Mouse (Mus musculus): Measurements from ENCODE around the gene Gmfb.

Gmfb gene

DNA sequence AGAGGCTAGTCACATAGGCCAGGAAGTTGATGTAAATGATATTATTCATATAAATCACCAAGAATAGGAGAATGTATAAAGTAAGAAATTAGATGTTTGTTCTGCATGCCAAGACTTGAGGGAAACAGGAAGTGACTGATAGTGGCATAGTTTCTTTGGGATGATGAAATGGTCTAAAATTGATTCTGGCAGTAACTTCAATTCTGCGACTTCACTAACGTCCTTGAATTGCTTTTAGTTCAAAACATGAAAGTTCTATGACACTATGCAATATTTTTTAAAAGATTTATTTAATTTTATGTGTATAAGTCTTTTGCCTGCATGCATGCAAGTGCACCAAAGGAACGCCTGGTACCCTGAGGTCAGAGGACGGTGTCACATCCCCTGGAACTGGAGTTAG is 18.8 kb downstream of the Gmfb start:
- DNase-seq (ENCODE audit: low read depth), result no peak

- DNase-seq (ENCODE audit: low read depth), result no peak
These were observed 21.2 kb downstream of the Gmfb start for GRCm38 (mm10) chr14:46800684-46801345.

DNA sequence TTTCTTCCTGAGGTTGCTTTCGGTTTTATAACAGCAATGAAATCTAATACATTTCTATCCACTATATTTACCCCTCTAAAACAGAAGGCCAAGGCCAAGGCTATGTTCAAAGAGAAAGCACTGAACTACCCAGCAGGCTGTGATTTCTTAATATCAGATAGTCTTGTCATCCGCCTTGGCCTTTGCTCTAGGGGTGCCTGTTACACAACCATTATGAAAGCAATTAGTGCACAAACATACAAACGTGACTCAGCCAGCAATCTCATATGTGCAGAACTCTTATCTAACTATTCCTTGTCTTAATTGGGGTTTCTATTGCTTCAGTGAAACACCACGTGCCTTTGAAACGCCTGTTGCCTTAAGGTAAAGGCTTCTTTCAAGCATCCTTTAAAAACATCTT is 27.9 kb downstream of the Gmfb start:
- DNase-seq (ENCODE audit: low read depth), result no peak

GRCm38 (mm10) chr14:46790723-46791122 is 31.3 kb downstream of the Gmfb start:
- DNase-seq (ENCODE audit: low read depth), result no peak

DNA sequence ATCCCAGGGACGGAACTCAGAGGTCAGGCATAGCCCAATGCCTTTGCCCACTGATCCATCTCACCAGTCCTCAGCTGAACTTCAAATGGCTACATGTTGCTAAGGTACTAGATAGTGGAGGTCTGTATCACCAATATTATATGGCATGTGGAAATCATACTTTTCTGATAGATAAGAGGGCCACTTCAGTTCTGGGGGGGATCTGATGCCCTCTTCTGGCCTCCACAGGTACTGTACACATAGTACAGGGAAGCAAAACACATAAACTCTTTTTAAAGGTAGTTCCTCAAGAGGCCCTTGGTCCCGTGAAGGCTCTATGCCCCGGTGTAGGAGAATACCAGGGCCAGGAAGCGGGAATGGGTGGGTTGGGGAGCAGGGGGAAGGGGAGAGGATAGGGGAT is 31.7 kb downstream of the Gmfb start:
- DNase-seq (ENCODE audit: low read depth), result peak; percentile 59

DNA sequence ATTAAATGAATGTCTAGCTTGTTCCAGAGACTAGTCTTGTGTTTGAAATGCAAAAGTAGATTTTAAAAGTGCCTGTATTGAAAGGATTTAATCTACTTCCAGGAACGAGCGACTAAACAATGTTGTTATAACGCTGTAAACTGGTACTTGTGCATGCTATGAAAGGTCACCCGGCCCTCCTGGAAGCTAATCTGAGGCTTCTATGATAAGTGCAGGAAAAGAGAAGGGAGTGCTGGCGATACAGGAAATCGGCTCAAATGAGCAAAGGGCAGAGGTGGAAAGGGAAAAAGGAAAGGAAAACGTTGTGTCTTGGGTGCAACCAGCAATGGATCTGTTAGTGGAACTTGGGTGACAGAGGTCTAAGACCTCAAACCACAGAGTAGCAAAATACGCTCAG is 33.5 kb downstream of the Gmfb start:
- no peak for DNase-seq (ENCODE audit: low read depth)

GRCm38 (mm10) chr14:46787787-46788504 is 34.1 kb downstream of the Gmfb start, which contains the start of gene Cnih1:
Cnih1 (minus strand) TSS chr14:46788411.
- DNase-seq (ENCODE audit: low read depth), result peak; percentile 94

DNA sequence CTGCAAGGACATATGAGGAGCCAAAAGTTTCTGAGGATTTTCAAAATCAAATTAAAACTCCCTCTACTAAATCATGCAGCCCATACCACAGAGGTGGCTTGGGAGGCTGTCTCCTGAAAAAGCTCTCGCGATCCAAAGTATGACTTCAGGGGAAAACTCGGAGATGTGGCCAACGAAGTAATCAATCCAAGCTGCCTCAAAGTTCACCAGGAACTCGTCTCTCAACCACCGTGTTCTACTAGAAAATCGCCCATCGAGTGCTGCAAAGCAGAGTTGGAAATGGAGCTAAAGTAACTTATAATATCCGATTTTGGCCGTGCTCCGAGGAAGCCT is 34.6 kb downstream of the Gmfb start:
- DNase-seq (ENCODE audit: low read depth), result peak; percentile 16

DNA sequence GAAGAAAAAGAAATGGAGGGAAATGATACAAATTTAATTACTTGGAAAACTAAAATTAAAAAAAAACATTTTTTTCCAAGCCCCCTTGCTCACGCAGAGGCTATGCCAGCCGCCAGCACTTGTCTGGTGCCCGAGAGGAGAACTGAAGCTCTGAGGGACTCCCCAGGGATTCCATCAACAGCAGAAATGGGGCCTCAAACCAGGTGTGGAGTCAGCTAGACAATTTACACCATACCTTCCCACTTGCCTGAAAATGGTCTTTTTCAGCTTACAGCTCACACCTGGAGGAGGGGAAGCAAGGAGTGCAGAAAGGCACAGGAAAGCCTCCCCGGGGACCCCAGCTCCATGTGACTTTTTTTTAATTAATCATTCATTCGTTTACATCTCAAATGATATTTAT is 36.8 kb downstream of the Gmfb start:
- no peak for DNase-seq (ENCODE audit: low read depth)

DNA sequence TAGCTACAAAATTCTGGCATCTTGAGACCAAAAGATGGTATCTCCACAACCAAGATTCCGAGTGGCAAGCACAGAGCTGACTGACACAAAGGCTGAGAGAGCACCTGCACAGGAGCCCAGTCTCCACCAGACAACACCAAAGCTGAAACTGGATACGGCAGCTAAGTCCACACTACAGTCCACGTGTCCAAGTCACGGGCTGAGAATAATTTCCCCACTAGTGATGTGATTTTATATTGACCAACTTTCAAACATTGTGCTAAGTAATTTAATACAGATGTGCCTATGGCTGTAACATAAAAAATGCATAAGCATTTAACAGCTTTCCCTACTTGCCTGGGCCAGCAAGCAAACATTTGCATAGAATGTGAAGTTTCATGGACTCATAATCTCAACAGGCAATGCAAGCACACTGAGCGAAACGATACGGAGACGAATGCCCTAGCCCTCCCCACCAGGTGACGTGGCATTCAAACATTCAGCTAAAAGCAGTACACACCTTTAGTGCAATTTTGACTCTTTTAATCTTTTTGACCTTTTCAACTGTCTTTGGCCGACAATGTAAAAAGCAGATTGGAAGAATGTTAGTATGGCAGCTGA is 38.6 kb downstream of the Gmfb start:
- no peak for DNase-seq (ENCODE audit: low read depth)

DNA sequence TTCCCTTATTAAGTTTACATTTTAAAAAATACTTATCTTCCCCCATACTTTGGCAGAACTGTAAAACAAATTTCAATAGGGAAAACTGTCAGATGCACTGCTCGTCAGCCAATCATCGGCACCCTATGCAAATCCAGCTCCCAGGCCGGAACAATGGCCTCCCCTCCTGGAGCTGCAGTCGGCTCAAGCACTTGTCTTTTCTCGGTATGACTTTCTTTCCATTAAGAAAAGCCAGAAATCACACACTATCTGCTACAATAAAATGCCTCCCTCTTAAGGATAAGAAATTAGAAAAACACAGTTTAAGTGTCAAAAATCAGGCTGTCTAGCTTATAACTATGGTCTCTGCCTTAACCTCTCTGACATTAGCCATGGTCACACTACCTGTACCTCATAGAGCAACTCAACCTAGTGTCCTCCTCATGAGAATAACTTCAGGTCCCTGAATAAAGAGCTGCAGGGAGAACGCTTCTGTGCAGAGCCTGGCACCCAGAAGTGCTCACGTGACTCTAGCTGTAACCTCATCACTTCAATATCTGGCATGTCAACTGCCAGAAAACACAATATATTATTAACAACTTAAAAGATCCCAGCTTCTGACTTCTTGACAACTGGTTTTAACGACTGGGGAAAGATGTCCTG is 39.7 kb downstream of the Gmfb start:
- no peak for DNase-seq (ENCODE audit: low read depth)

- no peak for DNase-seq (ENCODE audit: low read depth)
These were observed 41.0 kb downstream of the Gmfb start for GRCm38 (mm10) chr14:46781086-46781485.

- DNase-seq (ENCODE audit: low read depth), result no peak
These were observed 42.8 kb downstream of the Gmfb start for GRCm38 (mm10) chr14:46779217-46779616.

DNA sequence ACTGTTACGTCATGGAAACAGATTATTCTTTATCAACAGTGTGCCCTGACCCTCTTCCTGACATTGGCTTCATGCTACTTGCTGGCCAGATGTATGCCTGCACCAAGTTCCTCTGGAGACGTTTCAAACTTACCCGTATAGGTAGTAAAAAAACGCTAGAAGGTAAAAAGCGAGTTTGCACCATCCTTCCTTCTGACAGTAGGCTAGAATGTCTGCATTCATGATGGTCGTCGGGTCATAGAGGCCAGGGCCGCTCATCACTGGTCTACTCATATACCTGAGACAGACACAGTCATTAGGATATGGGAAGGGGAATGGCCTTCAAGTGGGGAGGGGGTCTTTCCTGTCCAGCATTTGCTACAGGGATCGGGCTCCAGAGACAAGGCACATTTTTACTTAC is 43.3 kb downstream of the Gmfb start:
- no peak for DNase-seq (ENCODE audit: low read depth)

- no peak for DNase-seq (ENCODE audit: low read depth)
These were observed 52.0 kb downstream of the Gmfb start for GRCm38 (mm10) chr14:46770036-46770435.

GRCm38 (mm10) chr14:46767116-46767515 is 54.9 kb downstream of the Gmfb start:
- no peak for DNase-seq (ENCODE audit: low read depth)

DNA sequence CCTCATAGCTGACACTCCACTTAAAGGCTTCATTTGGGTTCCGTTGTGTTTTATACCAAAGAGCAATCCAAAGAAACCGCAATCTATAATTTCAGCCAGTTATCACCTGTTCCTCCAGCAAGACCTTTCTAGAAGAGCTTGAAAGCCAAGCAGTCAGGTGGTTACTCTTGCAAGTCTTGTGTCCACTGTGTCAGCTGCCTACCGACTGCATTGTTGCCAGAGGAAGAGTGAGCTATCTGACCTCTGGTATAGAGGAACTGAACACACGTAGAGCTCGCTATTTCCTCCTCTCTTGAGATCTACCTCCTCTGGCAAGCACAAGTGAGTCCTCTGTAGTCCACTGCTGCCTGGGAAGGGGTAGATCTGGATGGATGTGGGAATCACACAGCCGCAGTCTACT is 60.9 kb downstream of the Gmfb start:
- DNase-seq (ENCODE audit: low read depth), result peak; percentile 41

DNA sequence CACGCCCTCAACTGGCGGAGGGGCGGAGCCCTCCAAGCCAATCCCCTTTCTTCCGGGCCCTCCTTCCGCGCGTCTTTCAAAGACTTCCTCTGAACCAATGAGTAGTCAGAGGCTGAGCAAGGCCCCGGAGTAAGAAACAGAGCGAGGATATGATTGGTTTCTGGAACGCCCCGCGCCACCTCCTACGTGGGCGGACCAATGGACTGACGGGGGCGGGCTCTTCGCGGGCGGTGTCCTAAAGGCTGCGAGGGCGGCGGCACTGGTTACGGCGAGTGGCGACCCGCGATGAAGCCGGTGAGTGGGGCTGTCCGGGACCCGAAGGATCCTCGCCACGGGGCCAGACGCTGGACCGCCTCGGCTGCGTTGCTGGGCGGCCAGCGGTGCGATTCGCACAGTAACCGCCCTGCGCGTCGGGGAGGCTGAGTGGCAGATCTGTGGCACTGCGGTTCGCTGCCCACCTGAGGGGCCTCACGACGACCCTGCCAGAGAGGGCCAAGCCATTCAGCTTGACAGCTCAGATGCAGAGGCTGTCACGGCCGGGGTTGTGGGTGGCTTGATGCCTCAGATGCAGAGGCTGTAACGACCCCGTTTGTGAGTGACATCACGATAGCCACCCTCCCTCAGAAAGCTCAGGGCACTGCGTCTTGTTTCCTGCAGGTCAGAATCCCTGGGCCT is 61.5 kb downstream of the Gmfb start, which contains the start of gene Cdkn3:
Gene Cdkn3 (plus strand): TSS at position 187 of the 675 bp plus-strand sequence.
- DNase-seq (ENCODE audit: low read depth), result peak; percentile 97

- no peak for DNase-seq (ENCODE audit: low read depth)
These were observed 62.1 kb downstream of the Gmfb start for GRCm38 (mm10) chr14:46759970-46760354.

All from induced T-regulatory cell, adult 2 months (primary cell).